Mouse (Mus musculus): ENCODE measurements around the gene Surf2. TPM values are rescaled to one million over a fixed set of nuclear protein-coding genes. Genes with fewer than 3 reads are reported as not detected.

The Surf2 gene
- polyA plus RNA-seq, 1 experiment from 2014 or later = 61.9 TPM

- Histone ChIP-seq H3K27ac (replicated peaks) (no peak overlapping the region), H3K4me2 (replicated peaks) (no peak overlapping the region), H3K9ac (replicated peaks) (no peak overlapping the region), H3K36me3 (peaks cover 72% of the 10 kb centered on the region), H3K27me3 (no peaks in the 10 kb centered on the region), H3K4me3 (no peak overlapping the region), H3K4me1 (peaks cover 25% of the 10 kb centered on the region), H3K9me3 (no peaks in the 10 kb centered on the region)
- 92% methylated on average over 6 of the region's 6 CpGs for WGBS
- ATAC-seq (replicated peaks) = no peak
Observed at GRCm38 (mm10) chr2:26920190-26920855, 4.2 kb downstream of the Surf2 start.

DNA sequence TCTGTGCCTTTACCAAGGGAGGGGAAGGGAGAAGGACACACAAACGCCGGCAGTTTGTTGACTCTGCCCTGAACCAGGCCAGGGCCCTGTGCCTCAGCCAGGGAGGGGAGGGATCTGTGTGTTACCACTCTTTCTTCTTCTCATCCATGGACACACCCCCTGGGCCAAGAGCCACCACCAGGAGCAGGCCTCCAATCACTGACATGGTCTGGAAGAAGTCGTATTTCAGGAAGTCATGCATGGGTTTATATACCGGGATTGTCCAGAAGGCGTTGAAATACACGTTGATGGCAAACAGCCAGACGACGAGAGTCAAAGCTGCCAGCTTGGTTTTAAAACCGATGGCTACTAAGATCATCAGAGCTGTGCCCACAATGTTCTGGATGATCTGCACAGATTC is 5.6 kb downstream of the Surf2 start:
- peaks cover 84% of the 10 kb centered on the region for H3K36me3 ChIP-seq
- 84% methylated on average over 9 of the region's 9 CpGs for WGBS

GRCm38 (mm10) chr2:26927745-26928476 is 11.7 kb downstream of the Surf2 start:
- H3K27me3 ChIP-seq = no peaks in the 10 kb centered on the region
- H3K9me3 ChIP-seq = no peaks in the 10 kb centered on the region
- H3K9ac ChIP-seq (replicated peaks) = no peak overlapping the region
- ATAC-seq (replicated peaks) = no peak
- peaks cover 27% of the 10 kb centered on the region for H3K4me1 ChIP-seq
- peaks cover 43% of the 10 kb centered on the region for H3K36me3 ChIP-seq
- H3K4me2 ChIP-seq (replicated peaks) = no peak overlapping the region
- no peak overlapping the region for H3K4me3 ChIP-seq
- H3K27ac ChIP-seq (replicated peaks) = no peak overlapping the region
- WGBS = 93% methylated on average over 6 of the region's 6 CpGs

More for the DNA sequence above, 5.6 kb downstream of the Surf2 start:
- Histone ChIP-seq H3K4me2 (replicated peaks) (no peak overlapping the region), H3K4me3 (no peak overlapping the region), H3K9me3 (no peaks in the 10 kb centered on the region), H3K27me3 (no peaks in the 10 kb centered on the region), H3K27ac (replicated peaks) (no peak overlapping the region), H3K4me1 (peaks cover 16% of the 10 kb centered on the region), H3K9ac (replicated peaks) (no peak overlapping the region)
- ATAC-seq (replicated peaks) = no peak

DNA sequence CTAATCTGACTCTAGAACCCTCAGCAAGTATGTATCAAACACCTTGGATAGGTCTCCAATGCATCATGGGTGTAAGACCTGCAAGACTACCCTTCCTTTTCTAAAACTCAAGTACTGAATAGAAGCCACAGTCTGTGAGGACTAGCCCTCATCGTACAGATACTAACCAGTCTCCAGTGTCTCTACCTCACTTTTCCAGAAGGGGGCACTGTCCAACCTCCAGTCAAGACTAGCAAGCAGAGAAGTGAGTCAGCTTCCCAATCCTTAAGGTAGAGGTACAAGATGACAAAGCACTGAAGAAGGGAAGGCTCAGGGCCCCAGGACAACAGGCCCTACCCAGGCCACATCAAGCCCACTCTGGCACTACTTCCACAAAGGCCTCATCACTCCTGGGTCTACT is 14.2 kb downstream of the Surf2 start:
- H3K4me2 ChIP-seq (replicated peaks) = no peak overlapping the region

GRCm38 (mm10) chr2:26932473-26933303 is 16.5 kb downstream of the Surf2 start:
- Histone ChIP-seq H3K27me3 (no peaks in the 10 kb centered on the region), H3K4me1 (peaks cover 27% of the 10 kb centered on the region), H3K9me3 (no peaks in the 10 kb centered on the region), H3K4me3 (peak overlapping the region; percentile 91), H3K9ac (replicated peaks) (peak overlapping the region; percentile 97), H3K36me3 (0 out of 2 replicates have a peak, but pooled peaks cover 6% of the 10 kb centered on the region), H3K4me2 (replicated peaks) (peak overlapping the region; percentile 66), H3K27ac (replicated peaks) (peak overlapping the region; percentile 73)
- ATAC-seq (replicated peaks) = peak; percentile 54
- under 1% methylated on average over 46 of the region's 49 CpGs for WGBS

More for the DNA sequence above, 14.2 kb downstream of the Surf2 start:
- 33% methylated on average over 1 of the region's 1 CpGs for WGBS
- H3K27ac ChIP-seq (replicated peaks) = no peak overlapping the region
- no peaks in the 10 kb centered on the region for H3K27me3 ChIP-seq
- ATAC-seq (replicated peaks) = no peak
- H3K4me1 ChIP-seq = peaks cover 27% of the 10 kb centered on the region
- H3K9ac ChIP-seq (replicated peaks) = no peak overlapping the region
- no peak overlapping the region for H3K4me3 ChIP-seq
- H3K36me3 ChIP-seq = peaks cover 19% of the 10 kb centered on the region
- no peaks in the 10 kb centered on the region for H3K9me3 ChIP-seq

DNA sequence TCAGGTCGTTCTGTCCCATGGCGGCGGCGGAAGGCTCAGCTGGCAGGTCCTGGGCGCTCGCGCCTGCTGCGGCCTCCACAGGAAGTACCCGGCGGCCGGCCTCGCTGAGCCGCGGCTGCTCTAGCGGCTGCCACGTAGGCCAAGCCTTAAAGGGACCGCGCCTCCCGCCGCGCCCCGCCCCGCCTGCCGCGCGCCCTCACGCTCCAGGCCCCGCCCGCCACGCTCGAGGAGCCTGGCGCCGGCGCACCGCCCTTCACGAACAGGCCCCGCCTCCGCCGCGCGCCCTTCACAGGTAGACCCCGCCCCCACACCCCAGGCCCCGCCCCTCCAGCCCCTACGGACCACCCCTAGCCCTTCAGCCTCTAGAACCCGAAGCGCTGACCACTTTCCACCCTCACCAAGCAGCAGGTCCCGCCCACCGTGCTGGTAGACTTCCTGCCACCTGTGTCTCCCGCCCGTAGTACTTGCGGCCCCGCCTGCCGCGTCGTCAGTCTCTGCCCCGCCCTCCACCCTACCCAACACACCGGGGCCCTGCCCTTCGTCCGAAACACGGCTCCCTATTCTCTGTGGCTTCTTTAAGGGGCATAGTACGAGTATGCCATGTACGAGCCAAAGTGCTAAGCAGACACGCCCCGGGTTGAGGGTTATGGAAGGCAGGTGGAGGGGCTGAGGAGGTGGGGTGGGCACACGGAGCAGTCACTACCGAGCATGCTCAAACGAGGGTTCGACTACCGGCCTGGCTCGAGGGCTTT is 17.3 kb downstream of the Surf2 start, which contains the start of the genes Surf4 and Stkld1:
Gene Surf4, minus strand, starts transcription at position 625 of the 752 bp plus-strand sequence.
Gene Stkld1, plus strand, starts transcription at position 744 of the 752 bp plus-strand sequence.
- under 1% methylated on average over 64 of the region's 70 CpGs for WGBS
- H3K36me3 ChIP-seq = 0 out of 2 replicates have a peak, but pooled peaks cover 6% of the 10 kb centered on the region

DNA sequence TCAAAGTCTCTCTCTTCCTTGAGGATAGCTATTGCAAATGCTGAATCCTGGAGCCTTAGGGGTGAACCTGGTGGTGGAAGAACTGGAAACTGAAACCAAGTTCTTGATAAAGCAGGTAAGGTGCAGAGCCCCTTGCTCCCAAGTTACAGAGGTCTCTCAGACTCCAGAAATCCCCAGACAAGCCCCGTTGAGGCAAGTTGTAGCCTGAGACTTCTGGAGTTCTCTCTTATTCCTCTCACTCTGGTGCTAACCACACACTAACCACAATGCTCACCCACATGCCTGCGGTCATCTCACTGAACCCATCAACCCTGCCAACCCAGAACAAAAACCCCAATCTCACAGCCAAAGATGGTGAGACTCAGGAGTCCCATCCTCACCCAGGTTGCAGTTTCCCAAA is 19.1 kb downstream of the Surf2 start:
- H3K9me3 ChIP-seq = no peaks in the 10 kb centered on the region
- no peaks in the 10 kb centered on the region for H3K27me3 ChIP-seq
- no peak overlapping the region for H3K4me3 ChIP-seq
- H3K36me3 ChIP-seq = no peaks in the 10 kb centered on the region
- 98% methylated on average over 2 of the region's 2 CpGs for WGBS
- no peak overlapping the region for H3K27ac ChIP-seq (replicated peaks)
- H3K4me1 ChIP-seq = peaks cover 25% of the 10 kb centered on the region
- H3K4me2 ChIP-seq (replicated peaks) = no peak overlapping the region
- no peak for ATAC-seq (replicated peaks)
- no peak overlapping the region for H3K9ac ChIP-seq (replicated peaks)

More for the DNA sequence above, 17.3 kb downstream of the Surf2 start, which contains the start of the genes Surf4 and Stkld1:
- Histone ChIP-seq H3K4me3 (peak within 1 kb of the TSS; percentile 91), H3K4me1 (peaks cover 27% of the 10 kb centered on the region), H3K9ac (replicated peaks) (peak within 1 kb of the TSS; percentile 97), H3K27me3 (no peaks in the 10 kb centered on the region), H3K27ac (replicated peaks) (peak within 1 kb of the TSS; percentile 73), H3K4me2 (replicated peaks) (peak within 1 kb of the TSS; percentile 66), H3K9me3 (no peaks in the 10 kb centered on the region)
- peak; percentile 95 for ATAC-seq (replicated peaks)

DNA sequence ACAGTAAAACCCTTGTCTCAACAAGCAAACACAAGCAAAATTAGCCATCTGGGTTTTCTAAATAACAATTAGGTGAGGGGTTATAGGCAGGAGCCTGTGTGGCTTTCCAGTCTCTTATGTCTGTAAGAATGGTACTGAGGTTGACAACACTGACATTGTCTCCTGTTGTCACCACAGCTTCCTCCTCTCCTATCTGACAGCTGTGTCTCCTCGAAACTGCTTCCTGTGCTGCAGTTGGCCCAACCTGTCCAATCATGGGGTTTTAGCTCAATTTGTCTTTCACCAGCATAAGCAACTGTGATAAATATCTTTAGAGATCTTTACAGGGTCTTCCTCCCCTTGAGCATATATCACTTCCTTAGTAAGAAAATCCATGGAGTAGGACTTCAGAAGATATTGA is 20.3 kb downstream of the Surf2 start:
- no peak overlapping the region for H3K4me2 ChIP-seq (replicated peaks)
- H3K9ac ChIP-seq (replicated peaks) = no peak overlapping the region
- no peak for ATAC-seq (replicated peaks)
- H3K4me3 ChIP-seq = no peak overlapping the region
- H3K27ac ChIP-seq (replicated peaks) = no peak overlapping the region
- no peaks in the 10 kb centered on the region for H3K9me3 ChIP-seq
- no peaks in the 10 kb centered on the region for H3K36me3 ChIP-seq
- H3K27me3 ChIP-seq = no peaks in the 10 kb centered on the region
- H3K4me1 ChIP-seq = peaks cover 13% of the 10 kb centered on the region
- WGBS = 76% methylated on average over 1 of the region's 1 CpGs

- Histone ChIP-seq H3K9me3 (no peaks in the 10 kb centered on the region), H3K27ac (replicated peaks) (no peak overlapping the region), H3K36me3 (no peaks in the 10 kb centered on the region), H3K27me3 (no peaks in the 10 kb centered on the region), H3K4me3 (no peak overlapping the region), H3K9ac (replicated peaks) (no peak overlapping the region), H3K4me2 (replicated peaks) (no peak overlapping the region), H3K4me1 (no peaks in the 10 kb centered on the region)
- 47% methylated on average over 5 of the region's 5 CpGs for WGBS
- no peak for ATAC-seq (replicated peaks)
Observed at GRCm38 (mm10) chr2:26941539-26941938, 25.4 kb downstream of the Surf2 start.

DNA sequence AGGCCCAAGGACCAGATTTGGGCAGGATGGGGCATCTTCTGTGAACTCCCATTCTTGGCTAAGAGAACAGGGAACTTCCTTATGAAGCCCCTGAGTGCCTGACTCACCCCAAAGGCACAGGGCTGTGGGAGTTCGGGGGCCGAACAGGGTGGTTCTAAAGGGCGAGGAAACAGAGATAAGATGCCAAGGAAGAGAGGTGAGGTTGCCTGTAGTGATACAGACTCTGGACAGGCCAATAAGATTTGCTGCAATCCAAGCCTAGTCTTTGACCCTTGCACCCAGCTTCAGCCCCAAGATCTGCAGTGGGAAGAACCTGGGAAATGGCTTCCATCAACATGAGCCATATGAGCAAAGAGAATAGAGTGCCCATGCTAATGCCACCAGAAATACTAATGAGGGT is 27.1 kb downstream of the Surf2 start:
- no peak for ATAC-seq (replicated peaks)

GRCm38 (mm10) chr2:26950411-26950810 is 34.2 kb downstream of the Surf2 start:
- H3K9me3 ChIP-seq = no peaks in the 10 kb centered on the region
- H3K4me2 ChIP-seq (replicated peaks) = no peak overlapping the region
- H3K36me3 ChIP-seq = peaks cover 40% of the 10 kb centered on the region
- no peak for ATAC-seq (replicated peaks)
- no peak overlapping the region for H3K9ac ChIP-seq (replicated peaks)
- H3K4me1 ChIP-seq = no peaks in the 10 kb centered on the region
- no peaks in the 10 kb centered on the region for H3K27me3 ChIP-seq
- 88% methylated on average over 2 of the region's 2 CpGs for WGBS
- H3K4me3 ChIP-seq = no peak overlapping the region
- H3K27ac ChIP-seq (replicated peaks) = no peak overlapping the region

More for the DNA sequence above, 27.1 kb downstream of the Surf2 start:
- Histone ChIP-seq H3K4me2 (replicated peaks) (no peak overlapping the region), H3K4me3 (no peak overlapping the region), H3K27ac (replicated peaks) (no peak overlapping the region), H3K36me3 (no peaks in the 10 kb centered on the region), H3K4me1 (no peaks in the 10 kb centered on the region), H3K9ac (replicated peaks) (no peak overlapping the region), H3K27me3 (no peaks in the 10 kb centered on the region), H3K9me3 (no peaks in the 10 kb centered on the region)
- 89% methylated on average over 3 of the region's 3 CpGs for WGBS
